Mouse (Mus musculus) cerebellum, adult 11-12 months (tissue): ENCODE measurements at regions not wholly inside any gene's neighbourhood (a gene's known extent, or its start where the extent isn't known, plus 50 kb on each side); places are given as distances from the start of the nearest gene placed in this dataset.

Experiments
- DNase-seq: peaks from one replicate; pipeline ENCODE4 v3.0.0; 2022

DNA sequence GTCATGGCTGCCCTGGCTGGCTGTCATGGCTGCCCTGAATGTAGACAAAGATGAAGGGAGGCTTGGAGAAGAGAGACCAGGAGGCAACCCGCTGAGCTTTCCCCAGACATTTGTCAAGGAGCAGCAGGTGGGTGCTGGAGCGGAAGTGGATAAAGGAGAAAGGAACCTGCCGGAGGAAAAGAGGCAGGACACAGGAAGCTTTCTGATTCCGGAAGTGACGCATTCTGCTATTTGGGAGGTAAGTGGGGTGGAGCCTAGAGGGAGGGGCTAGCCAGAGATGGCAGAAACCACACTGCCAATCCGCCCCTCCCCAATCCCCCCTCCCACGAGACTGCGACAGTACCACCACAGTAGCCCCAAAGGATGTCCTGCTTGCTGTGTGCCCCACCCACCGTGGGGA, 80.1 kb downstream of the Gm572 start:
- DNase-seq: no peak

DNA sequence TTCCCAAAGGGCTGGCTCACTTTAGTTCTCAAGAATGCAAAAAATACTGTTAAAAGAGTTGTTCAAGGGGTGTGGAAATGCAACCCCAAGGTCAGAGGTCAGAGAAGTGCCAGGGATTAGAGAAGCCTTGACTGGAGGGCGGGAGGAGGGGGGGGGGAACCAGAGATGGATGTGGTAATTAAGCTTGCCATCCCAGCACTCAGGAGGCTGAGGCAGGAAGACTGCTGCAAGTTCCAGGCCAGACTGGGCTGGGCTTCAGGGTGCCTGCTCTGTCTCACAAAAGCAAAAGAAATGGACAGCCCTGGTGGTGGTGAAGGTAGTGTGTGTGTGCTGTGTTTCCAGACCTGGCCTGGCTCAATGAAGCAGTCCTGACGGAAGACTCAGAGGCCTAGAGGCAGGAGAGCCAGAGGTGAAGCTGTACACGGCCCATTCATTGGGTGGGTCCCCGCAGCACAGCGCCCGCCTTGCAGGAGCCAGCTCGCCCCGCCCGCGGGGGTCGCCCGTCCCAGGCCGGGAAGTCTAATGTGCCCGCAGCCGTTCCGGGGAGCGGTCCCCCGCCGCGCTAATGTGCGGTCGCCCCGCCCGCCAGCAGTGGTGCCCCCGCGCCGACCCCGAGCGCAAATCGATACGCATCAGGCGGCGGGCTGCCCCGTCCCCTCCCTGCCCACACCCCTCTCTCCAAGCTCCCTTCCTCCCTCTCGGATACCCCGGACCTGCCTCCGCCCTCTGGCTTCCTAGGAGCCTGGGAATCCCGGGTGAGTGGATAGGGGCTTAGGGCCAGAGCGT, 80.1 kb upstream of the Casz1 start:
- DNase-seq: no peak

DNA sequence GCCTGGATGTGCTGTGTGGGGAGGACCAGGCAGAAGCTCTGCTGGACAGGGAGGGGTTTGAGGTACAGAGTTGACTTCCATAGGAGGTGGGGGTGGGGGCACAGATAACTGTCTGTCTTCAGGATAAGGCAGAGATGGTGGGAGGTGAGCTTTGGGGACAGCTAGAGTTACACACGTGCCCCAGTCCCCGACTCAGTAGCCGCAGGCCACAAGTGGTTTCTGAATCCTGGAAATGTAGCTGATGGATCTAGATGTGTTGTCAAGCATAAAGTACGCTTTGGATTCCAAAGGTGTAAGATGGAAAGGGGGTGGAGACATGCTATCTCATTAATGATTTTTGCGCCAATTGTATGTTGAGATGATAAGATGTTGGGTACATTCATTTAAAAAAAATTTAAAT, 75.4 kb upstream of the Casz1 start:
- no peak for DNase-seq

- no peak for DNase-seq
Measured at GRCm38 (mm10) chr4:148731586-148731985, 72.6 kb upstream of the Casz1 start.

- DNase-seq: no peak
Measured at GRCm38 (mm10) chr4:148734061-148734460, 70.2 kb upstream of the Casz1 start.

- DNase-seq: no peak
Measured at GRCm38 (mm10) chr4:148734547-148734946, 69.7 kb upstream of the Casz1 start.

GRCm38 (mm10) chr4:148738601-148739530, 65.4 kb upstream of the Casz1 start:
- DNase-seq: no peak

DNA sequence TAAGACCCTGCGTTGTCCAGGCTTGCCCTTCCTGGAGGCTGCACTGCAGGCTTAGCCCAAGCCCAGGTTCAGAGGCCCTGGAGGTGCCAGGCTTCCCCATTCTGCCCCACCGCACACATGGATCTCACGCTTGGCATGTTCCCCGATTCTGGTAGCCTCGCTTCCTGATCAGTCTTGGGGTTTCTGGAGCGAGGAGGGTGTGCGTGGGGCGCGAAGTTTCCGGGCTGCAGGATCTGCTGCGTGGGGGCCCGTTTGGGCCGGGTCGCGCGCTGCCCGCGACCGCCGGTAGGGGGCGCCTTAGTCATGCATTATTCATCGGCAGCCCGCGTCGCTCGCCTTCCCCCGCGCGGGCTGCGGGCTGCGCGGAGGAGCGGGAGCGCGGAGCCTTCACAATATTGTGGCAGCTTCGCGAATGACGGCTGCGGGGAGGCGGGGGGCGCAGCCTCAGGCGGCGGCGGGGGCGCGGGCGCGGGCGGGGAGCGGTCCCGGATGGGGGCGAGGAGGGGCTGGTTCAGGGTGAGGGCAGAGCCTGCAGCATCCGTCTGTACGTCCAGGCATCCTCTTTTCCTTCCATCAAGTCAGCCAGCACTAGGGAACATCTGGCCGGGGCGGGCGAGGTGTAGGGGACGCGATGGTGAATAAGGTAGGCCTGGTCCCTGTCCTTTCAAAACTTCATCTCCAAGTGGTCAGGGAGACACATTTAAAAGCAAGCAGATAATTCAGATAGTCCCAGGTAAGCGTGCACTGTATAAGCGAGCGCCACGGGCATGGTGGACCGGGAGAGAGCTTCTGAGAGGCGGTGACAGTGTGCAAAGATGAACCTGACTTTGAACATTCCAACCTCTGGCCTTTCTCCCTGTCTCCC, 61.4 kb upstream of the Casz1 start:
- DNase-seq: peak; percentile 45

GRCm38 (mm10) chr4:148743414-148743844, 60.8 kb upstream of the Casz1 start:
- no peak for DNase-seq

DNA sequence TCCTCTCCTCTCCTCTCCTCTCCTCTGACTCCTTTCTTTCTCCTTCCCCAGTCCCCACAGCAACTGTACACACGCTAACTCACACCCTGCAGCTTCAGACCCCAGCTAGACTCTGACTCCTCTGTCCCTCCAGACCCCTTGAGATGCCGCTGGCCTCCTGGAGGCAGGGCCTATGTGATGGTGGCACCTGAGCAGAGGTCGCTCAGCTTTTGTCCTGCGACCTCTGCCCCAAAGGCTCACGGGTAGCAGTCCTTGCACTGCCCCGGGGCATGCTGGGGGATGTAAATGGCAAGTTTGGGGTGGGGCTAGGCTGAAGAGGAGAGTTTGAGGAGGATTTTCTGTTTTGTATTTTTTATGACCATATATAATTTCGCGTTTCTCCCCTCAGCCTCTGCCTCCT, 60.2 kb upstream of the Casz1 start:
- DNase-seq: no peak

- DNase-seq: no peak
Measured at GRCm38 (mm10) chr4:148746460-148747314, 57.5 kb upstream of the Casz1 start.

GRCm38 (mm10) chr4:148747315-148747644, 56.9 kb upstream of the Casz1 start:
- DNase-seq: no peak

DNA sequence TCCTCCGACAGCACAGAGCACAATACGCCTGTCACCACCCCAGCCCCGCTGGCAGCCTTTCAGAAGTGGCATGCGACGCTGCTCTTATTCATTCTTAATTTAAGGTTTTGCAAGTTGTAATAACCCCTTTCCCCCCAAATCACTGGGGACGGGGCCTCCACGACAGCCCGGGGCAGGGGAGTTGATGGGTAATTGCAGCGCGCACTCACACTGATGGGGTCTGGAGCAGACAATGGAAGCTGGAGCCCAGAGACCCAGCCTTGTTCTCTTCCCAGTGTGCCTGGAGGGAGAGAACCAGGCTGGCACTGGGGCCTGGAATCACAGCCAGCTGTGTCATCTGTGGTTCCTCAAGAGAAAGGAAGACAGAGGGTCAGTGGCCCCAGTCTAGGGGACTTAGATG, 54.2 kb upstream of the Casz1 start:
- DNase-seq: no peak

DNA sequence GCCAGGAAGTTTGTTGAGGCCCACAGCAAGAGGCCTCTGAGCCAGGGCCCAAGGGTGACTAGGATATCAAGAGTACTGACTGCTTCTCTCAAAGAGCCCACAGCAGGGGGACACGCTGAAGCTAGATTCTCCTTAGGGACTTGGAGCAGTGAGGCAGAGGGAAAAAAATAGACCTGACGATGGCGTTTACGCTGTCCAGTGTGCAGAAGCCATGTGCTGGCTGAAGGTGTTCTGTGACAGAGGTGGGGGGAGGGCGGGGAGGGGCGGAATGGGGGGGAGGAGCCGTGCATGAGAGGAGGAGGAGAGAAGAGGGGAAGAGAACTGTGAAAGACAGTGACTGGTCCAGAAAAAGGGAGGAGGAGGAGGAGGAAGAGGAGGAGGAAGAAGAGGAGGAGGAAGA, 52.6 kb upstream of the Casz1 start:
- no peak for DNase-seq

- no peak for DNase-seq
Measured at GRCm38 (mm10) chr4:148752360-148753093, 51.7 kb upstream of the Casz1 start.

- DNase-seq: no peak
Measured at GRCm38 (mm10) chr4:148753143-148753798, 51.0 kb upstream of the Casz1 start.

DNA sequence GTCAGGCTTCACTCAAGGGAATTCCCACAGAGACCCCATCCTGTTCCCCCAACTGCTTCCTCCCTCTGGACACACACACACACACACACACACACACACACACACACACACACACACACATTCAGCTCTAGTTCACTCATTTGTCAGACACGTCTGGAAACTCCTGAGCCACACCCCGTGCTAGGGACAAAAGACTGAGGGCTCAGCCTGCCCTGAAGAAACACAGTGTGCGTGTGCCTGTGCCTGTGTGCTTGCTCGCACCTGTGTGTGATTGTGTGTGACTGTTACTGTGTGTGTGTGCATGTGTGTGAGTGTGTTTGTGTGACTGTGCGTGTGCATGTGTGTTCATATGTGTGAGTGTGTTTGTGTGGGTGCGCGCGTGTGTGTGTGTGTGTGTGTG, 50.4 kb upstream of the Casz1 start:
- DNase-seq: no peak
